Mouse (Mus musculus) megakaryocyte, embryonic 14.5 days (primary cell): ENCODE measurements around the gene Il1r1. TPM values are rescaled to one million over a fixed set of nuclear protein-coding genes. Genes with fewer than 3 reads are reported as not detected.
A peak's percentile ranks its signal among the peaks of the same experiment; 100 is the strongest.

Experiments used
- H3K27me3 ChIP-seq: replicated peaks from 2 replicates; pipeline ENCODE3; 2012; ENCODE audit warnings: inconsistent platforms
- H3K36me3 ChIP-seq: replicated peaks from 2 replicates; pipeline ENCODE3; 2012; ENCODE audit warnings: low read length, inconsistent platforms, mixed read lengths
- H3K4me1 ChIP-seq: 2 replicates; pipeline ENCODE4 v1.6.1; 2012; ENCODE audit warnings: inconsistent platforms
- H3K4me3 ChIP-seq: replicated peaks from 2 replicates; pipeline ENCODE3; 2012; ENCODE audit warnings: moderate library complexity, mild to moderate bottlenecking, inconsistent platforms
- H3K9me3 ChIP-seq: 2 replicates; pipeline ENCODE4 v1.6.1; 2012; ENCODE audit warnings: inconsistent platforms
- FLI1 ChIP-seq: IDR thresholded peaks from 2 replicates; pipeline ENCODE4 v1.6.1; 2012; ENCODE audit warnings: low read length, inconsistent platforms, mixed read lengths
- GATA1 ChIP-seq: IDR thresholded peaks from 3 replicates; pipeline ENCODE4 v1.6.1; 2012; ENCODE audit warnings: mixed read lengths, low read length, inconsistent platforms, borderline replicate concordance
- polyA plus RNA-seq: library from polyadenylated mRNA; stranded (reverse); fragments of >175 nt; gene quantifications from 2 replicates; pipeline ENCODE4 v1.2.3, GENCODE M21; 2012; ENCODE audit warnings: low replicate concordance; ENCODE audit not compliant: insufficient read depth

The Il1r1 gene
- polyA plus RNA-seq, 1 experiment: 0.07 TPM

DNA sequence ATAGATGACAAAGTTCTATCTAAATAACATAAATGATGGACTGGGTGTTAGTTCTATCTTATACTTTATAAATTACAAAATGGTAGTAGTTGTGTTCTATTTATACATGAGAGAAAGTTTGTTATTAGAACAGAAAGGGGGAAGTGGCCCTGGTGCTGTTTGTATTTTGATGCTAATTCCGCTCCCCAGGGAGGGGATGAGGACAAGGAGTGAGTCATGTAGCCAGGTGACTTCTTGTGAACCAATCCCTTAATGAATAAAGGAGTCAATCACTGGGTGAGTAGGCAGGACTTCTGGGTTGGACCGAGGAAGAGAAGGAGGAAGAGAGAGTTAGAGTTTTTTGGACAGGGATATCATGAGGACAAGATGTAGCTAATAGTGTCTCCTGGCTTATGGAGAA is 81.2 kb downstream of the Il1r1 start:
- Histone ChIP-seq H3K9me3 (no peaks in the 10 kb centered on the region), H3K4me1 (no peaks in the 10 kb centered on the region), H3K36me3 (no peaks in the 10 kb centered on the region), H3K27me3 (no peaks in the 10 kb centered on the region), H3K4me3 (no peak overlapping the region)
- TF ChIP-seq GATA1: no peak
- TF ChIP-seq FLI1: no peak

GRCm38 (mm10) chr1:40311123-40311522 is 86.2 kb downstream of the Il1r1 start:
- Histone ChIP-seq H3K27me3 (no peaks in the 10 kb centered on the region), H3K9me3 (no peaks in the 10 kb centered on the region), H3K4me3 (no peak overlapping the region), H3K36me3 (no peaks in the 10 kb centered on the region), H3K4me1 (no peaks in the 10 kb centered on the region)
- no peak for TF ChIP-seq GATA1
- TF ChIP-seq FLI1: no peak

DNA sequence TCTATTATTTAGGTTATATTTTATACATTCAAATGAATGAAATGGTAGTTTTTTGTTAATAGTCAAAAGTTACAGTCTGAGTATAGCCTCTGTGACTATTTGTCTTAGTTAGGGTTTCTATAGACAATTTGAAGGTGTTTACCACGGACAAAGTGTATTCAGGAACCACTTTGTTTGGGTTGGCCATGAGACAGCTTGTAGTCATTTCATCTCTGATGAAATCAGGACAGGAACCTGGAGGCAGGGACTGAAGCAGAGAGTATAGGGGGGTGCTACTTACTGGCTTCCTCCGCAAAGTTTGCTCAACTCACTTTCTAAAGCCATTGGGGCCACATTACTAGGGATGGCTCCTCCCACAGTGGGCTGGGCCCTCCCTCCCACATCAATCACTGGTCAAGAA is 86.7 kb downstream of the Il1r1 start:
- TF ChIP-seq FLI1 (no peak), GATA1 (no peak)
- H3K4me1 ChIP-seq: no peaks in the 10 kb centered on the region
- no peak overlapping the region for H3K4me3 ChIP-seq
- no peaks in the 10 kb centered on the region for H3K36me3 ChIP-seq
- no peaks in the 10 kb centered on the region for H3K27me3 ChIP-seq
- H3K9me3 ChIP-seq: no peaks in the 10 kb centered on the region

GRCm38 (mm10) chr1:40314016-40314415 is 89.1 kb downstream of the Il1r1 start:
- Histone ChIP-seq H3K4me3 (no peak overlapping the region), H3K27me3 (no peaks in the 10 kb centered on the region), H3K9me3 (no peaks in the 10 kb centered on the region), H3K36me3 (no peaks in the 10 kb centered on the region), H3K4me1 (no peaks in the 10 kb centered on the region)
- no peak for TF ChIP-seq FLI1
- TF ChIP-seq GATA1: no peak

DNA sequence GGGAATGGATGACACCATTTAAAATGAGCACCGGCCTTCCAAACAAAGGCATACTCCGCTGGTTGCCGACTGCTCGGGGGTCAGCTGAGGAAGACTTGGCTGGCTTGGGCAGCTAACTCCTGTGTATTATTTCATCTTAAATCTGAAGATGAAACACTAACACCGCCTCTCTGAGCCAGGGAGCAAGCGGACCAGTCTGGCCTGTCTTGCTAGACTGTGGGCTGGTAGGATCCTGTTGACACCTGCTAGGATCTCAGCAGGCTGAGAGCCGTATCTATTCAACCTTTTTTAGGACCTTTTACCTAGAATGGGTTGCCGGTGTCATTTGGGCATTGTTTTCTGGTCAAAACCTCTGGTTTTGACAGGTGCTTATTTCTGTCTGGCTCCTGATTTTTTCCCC is 92.8 kb downstream of the Il1r1 start:
- H3K4me1 ChIP-seq: no peaks in the 10 kb centered on the region
- no peaks in the 10 kb centered on the region for H3K27me3 ChIP-seq
- H3K9me3 ChIP-seq: no peaks in the 10 kb centered on the region
- H3K36me3 ChIP-seq: no peaks in the 10 kb centered on the region
- no peak overlapping the region for H3K4me3 ChIP-seq
- TF ChIP-seq FLI1: no peak
- no peak for TF ChIP-seq GATA1

DNA sequence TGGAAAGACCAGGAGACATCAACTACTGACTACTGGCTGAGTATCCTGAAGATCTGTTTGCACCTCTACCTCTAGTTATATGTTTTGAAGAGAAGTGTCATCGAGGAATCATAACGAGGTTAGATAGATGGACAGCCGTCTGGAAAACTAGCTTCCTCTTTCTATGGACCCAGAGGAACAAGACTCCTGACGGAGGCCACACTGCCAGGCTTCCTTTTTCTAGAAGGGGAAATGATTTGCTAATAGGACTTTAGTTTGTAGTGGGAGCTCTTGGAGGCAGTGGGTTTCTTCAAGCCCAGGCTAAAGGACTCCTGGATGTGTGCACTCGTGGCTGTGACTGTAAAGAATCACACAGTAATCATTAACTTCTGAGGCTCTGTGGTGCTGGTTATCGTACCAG is 96.9 kb downstream of the Il1r1 start:
- no peak for TF ChIP-seq GATA1
- no peak for TF ChIP-seq FLI1
- Histone ChIP-seq H3K27me3 (peaks cover 7% of the 10 kb centered on the region), H3K4me1 (peaks cover 8% of the 10 kb centered on the region), H3K36me3 (no peaks in the 10 kb centered on the region), H3K9me3 (no peaks in the 10 kb centered on the region), H3K4me3 (no peak overlapping the region)

- TF ChIP-seq FLI1 (no peak), GATA1 (no peak)
Measured at GRCm38 (mm10) chr1:40322543-40322942, 97.7 kb downstream of the Il1r1 start.

GRCm38 (mm10) chr1:40324457-40324856 is 99.6 kb downstream of the Il1r1 start, which contains the start of gene Il1rl2:
Gene Il1rl2 (plus strand): TSS chr1:40324610.
- Histone ChIP-seq H3K27me3 (peaks cover 7% of the 10 kb centered on the region), H3K9me3 (no peaks in the 10 kb centered on the region), H3K4me3 (peak within 1 kb of the TSS; percentile 66), H3K36me3 (no peaks in the 10 kb centered on the region), H3K4me1 (peaks cover 8% of the 10 kb centered on the region)
- TF ChIP-seq FLI1: no peak
- no peak for TF ChIP-seq GATA1

More at GRCm38 (mm10) chr1:40322543-40322942, 97.7 kb downstream of the Il1r1 start:
- H3K4me3 ChIP-seq: no peak overlapping the region
- H3K9me3 ChIP-seq: no peaks in the 10 kb centered on the region
- peaks cover 7% of the 10 kb centered on the region for H3K27me3 ChIP-seq
- H3K36me3 ChIP-seq: no peaks in the 10 kb centered on the region
- H3K4me1 ChIP-seq: peaks cover 8% of the 10 kb centered on the region

DNA sequence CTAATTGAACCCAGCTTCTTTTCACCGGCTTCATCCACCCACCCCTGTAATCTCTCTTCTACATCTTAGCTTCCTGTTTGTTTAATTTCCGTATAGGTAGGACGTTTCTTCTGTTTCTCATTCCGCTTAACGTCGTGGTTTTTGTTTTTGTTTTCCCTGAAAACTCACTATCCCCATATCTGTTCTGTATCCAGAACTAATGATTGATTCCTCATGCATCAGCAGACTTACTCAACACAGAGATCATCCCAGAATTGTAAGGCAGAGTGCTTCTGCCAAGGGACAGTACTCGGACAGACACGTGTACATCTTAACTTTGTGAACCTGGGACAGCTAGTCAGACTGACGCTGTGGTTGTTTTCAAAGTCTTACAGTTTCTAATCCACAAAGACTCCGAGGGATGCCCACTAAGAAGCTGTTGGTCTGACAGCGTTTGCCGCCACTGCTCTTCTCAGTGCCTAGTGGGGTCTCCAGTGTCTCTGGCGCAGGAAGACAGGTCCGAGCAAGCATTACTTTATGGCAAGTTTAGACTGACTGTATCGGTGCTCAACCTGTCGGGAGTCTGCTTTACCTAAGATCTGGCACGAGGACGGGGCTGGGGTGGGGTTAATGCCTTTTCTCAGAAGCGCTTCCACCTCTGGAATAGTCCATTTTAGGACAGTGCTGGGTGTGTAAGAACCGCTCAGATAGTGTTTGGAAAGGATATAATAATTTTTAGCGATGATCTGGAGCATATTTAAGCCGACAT is 100.2 kb downstream of the Il1r1 start:
- no peaks in the 10 kb centered on the region for H3K36me3 ChIP-seq
- no peak for TF ChIP-seq FLI1
- TF ChIP-seq GATA1: no peak
- H3K4me1 ChIP-seq: peaks cover 8% of the 10 kb centered on the region
- peaks cover 7% of the 10 kb centered on the region for H3K27me3 ChIP-seq
- no peak overlapping the region for H3K4me3 ChIP-seq
- no peaks in the 10 kb centered on the region for H3K9me3 ChIP-seq

GRCm38 (mm10) chr1:40325711-40326327 is 100.9 kb downstream of the Il1r1 start:
- H3K4me3 ChIP-seq: no peak overlapping the region
- H3K9me3 ChIP-seq: no peaks in the 10 kb centered on the region
- TF ChIP-seq GATA1 (no peak), FLI1 (no peak)
- H3K27me3 ChIP-seq: peaks cover 7% of the 10 kb centered on the region
- no peaks in the 10 kb centered on the region for H3K36me3 ChIP-seq
- peaks cover 8% of the 10 kb centered on the region for H3K4me1 ChIP-seq
